Mouse (Mus musculus) liver, postnatal 0 days (tissue): Measurements from ENCODE around the gene Traip. TPM values are rescaled to one million over a fixed set of nuclear protein-coding genes. Genes with fewer than 3 reads are reported as not detected.

ENCODE experiments used
- ATAC-seq: fragments of 200-750 bp; cut with Nextera tagmentation; 2 replicates; pipeline ENCODE4 v1.8.0; 2017; ENCODE audit warnings: mild to moderate bottlenecking, moderate library complexity
- DNase-seq: peaks from one replicate; pipeline ENCODE4 v3.0.0-alpha.2; 2016
- H3K27ac ChIP-seq: fragments of 300-500 bp; sonication (generic); 2 replicates; pipeline ENCODE4 v1.5.1; 2014; ENCODE audit warnings: antibody characterized with exemption, moderate library complexity, mild to moderate bottlenecking, low read depth
- H3K27me3 ChIP-seq: fragments of 300-500 bp; sonication (generic); 2 replicates; pipeline ENCODE4 v1.6.1; 2014; ENCODE audit warnings: low read length, control low read depth, mixed read lengths; ENCODE audit not compliant: insufficient read depth
- H3K36me3 ChIP-seq: fragments of 300-500 bp; sonication (generic); replicated peaks from 2 replicates; pipeline ENCODE4 v1.6.1; 2014; ENCODE audit warnings: mild to moderate bottlenecking, control low read depth, low read length, moderate library complexity, mixed read lengths; ENCODE audit not compliant: insufficient read depth
- H3K4me1 ChIP-seq: fragments of 300-500 bp; sonication (generic); 2 replicates; pipeline ENCODE4 v1.6.1; 2014; ENCODE audit warnings: antibody characterized with exemption, mild to moderate bottlenecking, control low read depth; ENCODE audit not compliant: insufficient read depth
- H3K4me2 ChIP-seq: fragments of 300-500 bp; sonication (generic); 2 replicates; pipeline ENCODE4 v1.6.1; 2014; ENCODE audit warnings: low read depth, mild to moderate bottlenecking, low read length, moderate library complexity, mixed read lengths
- H3K4me3 ChIP-seq: fragments of 300-500 bp; sonication (generic); 2 replicates; pipeline ENCODE4 v1.5.1; 2014; ENCODE audit warnings: low read depth, low read length
- H3K9ac ChIP-seq: fragments of 300-500 bp; sonication (generic); replicated peaks from 2 replicates; pipeline ENCODE4 v1.6.1; 2014; ENCODE audit warnings: mild to moderate bottlenecking, moderate library complexity
- H3K9me3 ChIP-seq: fragments of 300-500 bp; sonication (generic); 2 replicates; pipeline ENCODE4 v1.6.1; 2016; ENCODE audit warnings: mild to moderate bottlenecking, control low read depth, low read length, mixed read lengths
- CTCF ChIP-seq: sonication (generic); IDR thresholded peaks from 2 replicates; pipeline ENCODE4 v1.5.1; 2016; ENCODE audit warnings: antibody characterized with exemption, low read depth
- EP300 ChIP-seq: IDR thresholded peaks from 2 replicates; pipeline ENCODE4 v1.6.1; 2016; ENCODE audit warnings: antibody characterized with exemption, low read depth, mild to moderate bottlenecking
- WGBS: fragments of 180-500 bp; shearing (Covaris S2); extraction: QIAGEN DNeasy Blood & Tissue Kit; methylation state at CpG from one replicate; pipeline ENCODE4 v1.1.7; 2014; ENCODE audit not compliant: insufficient replicate concordance; 5-methylcytosine and 5-hydroxymethylcytosine counted together
- polyA plus RNA-seq: library from polyadenylated mRNA; unstranded; fragments of >200 nt; fragmentation: Nextera tagmentation; extraction: Ambion mirVana; gene quantifications from 2 replicates; pipeline ENCODE4 v1.2.1, GENCODE M21; 2015

Traip gene
- polyA plus RNA-seq, 1 experiment from 2014 or later: 6.5 TPM

DNA sequence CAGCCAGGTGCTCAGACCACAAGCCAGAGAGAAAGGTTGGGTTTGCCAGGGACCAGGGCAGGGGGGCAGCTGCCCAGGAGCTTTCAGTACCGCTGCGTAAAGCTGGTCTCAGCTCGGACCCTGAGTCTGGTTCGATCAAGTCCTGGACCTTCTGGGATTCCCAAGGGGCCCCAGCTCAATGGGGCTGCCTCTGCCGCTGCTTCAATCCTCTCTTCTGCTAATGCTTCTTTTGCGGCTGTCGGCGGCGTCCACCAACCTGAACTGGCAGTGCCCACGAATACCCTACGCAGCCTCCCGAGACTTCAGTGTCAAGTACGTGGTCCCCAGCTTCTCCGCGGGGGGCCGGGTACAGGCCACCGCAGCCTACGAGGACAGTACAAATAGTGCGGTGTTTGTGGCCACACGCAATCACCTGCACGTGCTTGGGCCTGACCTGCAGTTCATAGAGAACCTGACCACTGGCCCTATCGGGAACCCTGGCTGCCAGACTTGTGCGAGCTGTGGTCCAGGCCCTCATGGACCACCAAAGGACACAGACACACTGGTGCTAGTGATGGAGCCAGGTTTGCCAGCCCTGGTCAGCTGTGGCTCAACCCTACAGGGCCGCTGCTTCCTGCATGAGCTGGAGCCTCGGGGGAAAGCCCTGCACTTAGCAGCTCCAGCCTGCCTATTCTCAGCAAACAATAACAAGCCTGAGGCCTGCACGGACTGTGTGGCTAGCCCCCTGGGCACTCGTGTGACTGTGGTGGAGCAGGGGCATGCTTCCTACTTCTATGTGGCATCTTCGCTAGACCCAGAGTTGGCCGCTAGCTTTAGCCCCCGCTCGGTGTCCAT lies 42.8 kb upstream of the Traip start:
- peak overlapping the region; percentile 38 for H3K4me3 ChIP-seq
- no peaks in the 10 kb centered on the region for H3K27me3 ChIP-seq
- ATAC-seq (peak; percentile 42), DNase-seq (no peak)
- peak overlapping the region; percentile 75 for H3K4me2 ChIP-seq
- H3K27ac ChIP-seq: peak overlapping the region; percentile 7; the same call in 1 of the 2 replicates
- peaks cover 25% of the 10 kb centered on the region for H3K4me1 ChIP-seq
- no peaks in the 10 kb centered on the region for H3K9me3 ChIP-seq
- TF ChIP-seq EP300: no peak
- no peak for TF ChIP-seq CTCF
- H3K9ac ChIP-seq: peak overlapping the region; percentile 51
- 51% methylated on average over 31 of the region's 31 CpGs for WGBS
- peaks cover 5% of the 10 kb centered on the region; the same call in 1 of the 2 replicates for H3K36me3 ChIP-seq

DNA sequence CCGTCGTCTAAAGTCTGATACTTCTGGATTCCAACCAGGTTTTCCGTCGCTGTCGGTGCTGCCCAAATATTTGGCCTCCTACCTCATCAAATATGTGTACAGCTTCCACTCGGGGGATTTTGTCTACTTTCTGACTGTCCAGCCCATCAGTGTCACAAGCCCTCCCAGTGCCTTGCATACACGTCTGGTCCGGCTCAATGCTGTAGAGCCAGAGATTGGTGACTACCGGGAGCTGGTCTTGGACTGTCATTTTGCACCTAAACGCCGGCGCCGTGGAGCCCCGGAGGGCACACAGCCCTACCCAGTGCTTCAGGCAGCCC lies 42.2 kb upstream of the Traip start:
- Histone ChIP-seq H3K4me1 (peaks cover 25% of the 10 kb centered on the region), H3K4me2 (peak overlapping the region; percentile 75), H3K9me3 (no peaks in the 10 kb centered on the region), H3K9ac (0 out of 2 replicates have a peak overlapping the region, but pooled peaks have one; percentile 16), H3K4me3 (no peak overlapping the region), H3K36me3 (peaks cover under 1% of the 10 kb centered on the region; the same call in 1 of the 2 replicates), H3K27ac (no peak overlapping the region), H3K27me3 (no peaks in the 10 kb centered on the region)
- DNase-seq (no peak), ATAC-seq (peak; percentile 29)
- TF ChIP-seq CTCF: no peak
- no peak for TF ChIP-seq EP300
- WGBS: 78% methylated on average over 14 of the region's 14 CpGs

DNA sequence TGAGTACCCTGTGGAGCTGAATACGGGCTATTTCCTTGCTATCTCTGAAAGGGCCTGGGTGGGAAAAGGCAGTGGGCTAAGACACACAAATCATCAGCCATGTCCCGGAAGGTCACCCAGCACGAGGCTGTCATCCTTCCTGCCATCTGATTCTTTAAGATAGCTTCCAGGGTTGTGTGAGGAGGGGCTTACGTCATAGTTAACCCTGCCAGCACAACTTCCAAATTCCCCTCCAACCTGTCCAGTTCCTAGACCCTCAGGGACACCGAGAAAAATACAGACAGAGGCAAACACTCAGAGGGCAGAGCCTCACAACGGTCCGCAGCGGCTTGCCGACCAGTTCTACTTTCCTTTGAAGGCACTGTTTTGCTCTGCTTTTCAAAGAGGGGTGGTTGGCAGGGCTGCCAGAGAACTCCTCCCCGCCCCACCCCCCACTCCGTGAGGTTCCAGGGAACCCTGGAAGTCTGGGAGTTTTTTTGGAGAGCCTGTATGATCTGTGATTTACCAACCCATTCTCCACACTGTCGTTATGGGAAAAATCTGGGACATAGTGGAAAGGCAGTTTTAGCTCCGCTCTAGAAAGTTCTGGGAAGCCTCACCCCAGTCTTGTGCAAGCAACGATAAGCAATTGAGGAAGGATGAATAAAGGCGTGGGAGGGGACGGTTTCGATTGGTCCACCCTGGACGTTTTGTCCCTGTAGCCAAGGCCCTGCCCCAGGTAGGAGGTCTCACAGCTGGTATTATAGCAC lies 41.4 kb upstream of the Traip start:
- H3K4me1 ChIP-seq: peaks cover 25% of the 10 kb centered on the region
- peak overlapping the region; percentile 75 for H3K4me2 ChIP-seq
- H3K9ac ChIP-seq: 0 out of 2 replicates have a peak overlapping the region, but pooled peaks have one; percentile 16
- 36% methylated on average over 18 of the region's 18 CpGs for WGBS
- H3K9me3 ChIP-seq: no peaks in the 10 kb centered on the region
- no peak for DNase-seq
- H3K36me3 ChIP-seq: no peaks in the 10 kb centered on the region
- TF ChIP-seq CTCF: no peak
- no peak for TF ChIP-seq EP300
- no peak overlapping the region for H3K4me3 ChIP-seq
- H3K27me3 ChIP-seq: no peaks in the 10 kb centered on the region
- H3K27ac ChIP-seq: no peak overlapping the region
- ATAC-seq: no peak

DNA sequence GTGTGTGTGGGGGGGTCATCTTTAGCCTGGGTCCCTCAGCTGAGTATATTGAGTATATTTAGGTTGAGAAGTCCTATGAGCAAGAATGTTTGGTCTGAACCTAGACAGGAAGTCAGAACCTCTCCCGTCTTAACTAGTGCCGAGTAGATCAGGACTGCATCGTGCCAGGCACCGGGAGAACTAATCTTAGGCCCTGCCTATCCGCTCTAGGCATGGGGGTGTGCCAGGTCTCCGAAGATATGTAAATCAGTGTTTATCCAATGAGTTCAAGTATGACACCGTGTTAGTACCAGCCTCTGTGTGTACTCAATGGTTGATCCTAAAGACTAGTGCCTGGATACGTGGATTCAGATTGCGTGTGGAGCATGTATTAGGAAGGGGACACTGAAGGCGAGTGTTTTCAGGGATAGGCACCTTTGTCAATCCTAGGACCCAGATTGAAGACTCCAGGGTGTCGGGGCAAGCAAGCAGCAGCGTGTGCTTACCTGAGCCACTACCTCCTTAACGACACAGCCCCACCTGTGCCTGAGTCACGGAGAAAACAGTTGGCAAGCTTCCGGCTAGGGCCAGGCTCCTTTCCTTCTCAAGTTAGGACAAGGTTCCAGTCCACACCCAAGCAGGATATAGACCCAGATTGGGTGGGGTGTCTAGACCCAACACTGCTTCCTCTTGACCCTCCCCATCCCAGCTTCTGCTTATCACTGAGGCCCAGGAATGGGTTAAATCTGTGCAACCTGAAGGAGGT lies 39.7 kb upstream of the Traip start:
- no peaks in the 10 kb centered on the region for H3K36me3 ChIP-seq
- no peak overlapping the region for H3K4me2 ChIP-seq
- peaks cover 25% of the 10 kb centered on the region for H3K4me1 ChIP-seq
- WGBS: 78% methylated on average over 15 of the region's 15 CpGs
- DNase-seq (no peak), ATAC-seq (no peak)
- no peak overlapping the region for H3K27ac ChIP-seq
- H3K9ac ChIP-seq: no peak overlapping the region
- H3K27me3 ChIP-seq: no peaks in the 10 kb centered on the region
- no peak overlapping the region for H3K4me3 ChIP-seq
- TF ChIP-seq EP300 (no peak), CTCF (no peak)
- H3K9me3 ChIP-seq: no peaks in the 10 kb centered on the region

DNA sequence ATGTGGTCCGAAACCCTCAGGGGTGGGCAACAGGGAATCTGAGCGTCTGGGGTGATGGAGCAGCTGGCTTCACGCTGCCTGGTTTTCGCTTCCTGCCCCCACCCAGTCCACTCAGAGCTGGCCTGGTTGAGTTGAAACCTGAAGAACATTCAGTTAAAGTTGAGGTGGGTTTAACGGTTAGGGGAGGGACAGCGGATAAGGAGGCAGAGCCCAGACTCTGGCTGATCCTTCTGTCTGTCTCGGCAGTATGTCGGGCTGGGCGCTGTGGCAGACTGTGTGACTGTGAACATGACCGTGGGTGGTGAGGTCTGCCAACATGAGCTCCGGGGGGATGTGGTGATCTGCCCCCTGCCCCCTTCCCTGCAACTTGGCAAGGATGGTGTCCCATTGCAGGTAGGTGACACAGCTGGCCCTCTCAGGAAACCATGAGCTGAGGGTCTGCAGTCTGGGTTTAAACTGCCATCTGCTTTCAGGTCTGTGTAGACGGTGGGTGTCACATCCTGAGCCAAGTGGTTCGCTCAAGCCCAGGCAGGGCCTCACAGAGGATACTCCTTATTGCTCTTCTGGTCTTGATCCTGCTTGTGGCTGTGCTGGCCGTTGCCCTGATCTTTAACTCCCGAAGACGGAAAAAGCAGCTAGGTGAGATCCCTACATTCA lies 35.0 kb upstream of the Traip start:
- no peak overlapping the region for H3K9ac ChIP-seq
- H3K27me3 ChIP-seq: no peaks in the 10 kb centered on the region
- 0 out of 2 replicates have a peak, but pooled peaks cover 2% of the 10 kb centered on the region for H3K36me3 ChIP-seq
- no peak overlapping the region for H3K4me2 ChIP-seq
- no peaks in the 10 kb centered on the region for H3K9me3 ChIP-seq
- no peak overlapping the region for H3K27ac ChIP-seq
- ATAC-seq: no peak
- no peak overlapping the region for H3K4me3 ChIP-seq
- H3K4me1 ChIP-seq: no peaks in the 10 kb centered on the region
- no peak for DNase-seq
- 73% methylated on average over 16 of the region's 16 CpGs for WGBS
- no peak for TF ChIP-seq CTCF
- TF ChIP-seq EP300: no peak
